Comparison of ENCODE assay signal across 8 mouse cellular contexts in the genomic region with DNA sequence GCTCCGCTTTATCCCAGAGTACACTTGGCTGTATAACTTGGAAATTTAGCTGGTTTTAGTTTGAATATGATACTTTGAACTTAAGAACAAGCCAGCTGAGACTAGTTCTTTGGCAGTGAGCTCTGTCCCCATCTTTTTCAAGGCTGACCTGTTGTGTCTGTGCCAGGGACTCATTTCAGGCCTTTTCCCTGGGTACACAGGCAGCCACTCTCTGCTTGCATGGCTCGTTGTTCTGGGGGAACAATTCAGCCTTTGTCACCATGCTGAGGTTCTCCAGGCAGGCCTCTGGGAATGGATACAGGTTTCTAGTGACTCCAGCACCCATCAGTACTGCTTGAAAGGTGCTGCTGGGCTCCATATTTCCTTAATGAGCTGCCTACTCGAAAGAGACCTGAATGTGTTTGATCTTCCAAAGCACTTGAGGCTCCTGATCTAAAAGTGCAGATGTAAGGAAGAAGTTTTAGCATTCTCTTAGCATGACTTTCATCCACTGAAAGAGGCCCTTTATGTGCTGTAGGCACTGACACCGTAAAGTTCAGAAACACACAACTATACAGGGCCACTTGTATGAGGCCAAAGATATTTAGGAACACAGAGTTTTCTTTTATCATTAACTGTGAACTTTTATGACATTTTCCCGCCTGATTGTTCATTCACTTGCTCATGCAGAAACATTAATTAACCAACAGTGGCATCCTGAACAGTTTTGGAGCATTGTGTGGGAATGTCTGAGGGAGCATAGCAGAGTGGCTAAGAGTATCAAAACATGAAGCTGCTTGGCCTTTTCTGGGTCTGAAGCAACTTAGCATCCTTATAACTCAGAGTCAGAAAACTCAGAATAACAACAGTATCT.
DNase-seq lines count a peak whose midpoint lies in the region; ATAC-seq lines count a peak whose summit lies in the region.

No protein-coding gene starts in this region.

- ATAC-seq in neural tube, embryonic 13.5 days (ENCODE audit: low read depth) = peak; percentile 71
- no peak for ATAC-seq in intestine, embryonic 16.5 days

- H3K4me3 ChIP-seq in neural tube, embryonic 13.5 days = no peak overlapping the region
- H3K4me3 ChIP-seq in intestine, embryonic 16.5 days (ENCODE audit: low read length) = no peak overlapping the region

- DNase-seq in cerebellum, adult 9-10 months = peak; percentile 5
- no peak for DNase-seq in cerebellum, postnatal 25 days
- no peak for DNase-seq in neural tube, embryonic 10.5 days (ENCODE audit: extremely low spot score, low spot score)
- peak; percentile 60 to 75 for DNase-seq in layer of hippocampus, adult 8-10 months (ENCODE audit: low spot score in 2 of 2)
- DNase-seq in telencephalon, adult 2 months (ENCODE audit: low read depth, low spot score) = peak; percentile 11
- no peak for DNase-seq in spleen, postnatal 4 days (ENCODE audit: low spot score in 2 of 2)

- no peak overlapping the region for H3K27ac ChIP-seq in neural tube, embryonic 13.5 days (replicated peaks)
- H3K27ac ChIP-seq in intestine, embryonic 16.5 days (ENCODE audit: low read length) = no peak overlapping the region

- H3K4me2 ChIP-seq in neural tube, embryonic 13.5 days = no peak overlapping the region
- no peak overlapping the region for H3K4me2 ChIP-seq in intestine, embryonic 16.5 days (ENCODE audit: low read depth, low read length)

- no peak overlapping the region for H3K9ac ChIP-seq in neural tube, embryonic 13.5 days
- no peak overlapping the region for H3K9ac ChIP-seq in intestine, embryonic 16.5 days (ENCODE audit: low read depth, low read length)

- no peaks in the 10 kb centered on the region for H3K27me3 ChIP-seq in neural tube, embryonic 13.5 days
- no peaks in the 10 kb centered on the region for H3K27me3 ChIP-seq in intestine, embryonic 16.5 days (replicated peaks; ENCODE audit: control insufficient read depth, insufficient read depth, low read length)

- H3K4me1 ChIP-seq in neural tube, embryonic 13.5 days (replicated peaks) = no peaks in the 10 kb centered on the region
- H3K4me1 ChIP-seq in intestine, embryonic 16.5 days (ENCODE audit: control insufficient read depth, insufficient read depth, low read length) = no peaks in the 10 kb centered on the region

- no peaks in the 10 kb centered on the region for H3K36me3 ChIP-seq in neural tube, embryonic 13.5 days
- H3K36me3 ChIP-seq in intestine, embryonic 16.5 days (ENCODE audit: control insufficient read depth, insufficient read depth, low read length) = no peaks in the 10 kb centered on the region

- H3K9me3 ChIP-seq in neural tube, embryonic 13.5 days = no peaks in the 10 kb centered on the region
- no peaks in the 10 kb centered on the region for H3K9me3 ChIP-seq in intestine, embryonic 16.5 days (ENCODE audit: control insufficient read depth, low read length)

- 59% methylated on average over 5 of the region's 5 CpGs for WGBS in neural tube, embryonic 13.5 days
- 68% methylated on average over 5 of the region's 5 CpGs for WGBS in intestine, embryonic 16.5 days

Comparison
In these comparisons a context has a peak if more than half of its experiments do, and no peak if none do; other contexts are left out.
1. DNase-seq: peak in cerebellum, adult 9-10 months (single experiment), layer of hippocampus, adult 8-10 months (2 of 2) and telencephalon, adult 2 months (single experiment); none in cerebellum, postnatal 25 days (0 of 2), neural tube, embryonic 10.5 days (single experiment) and spleen, postnatal 4 days (0 of 2).